Mouse (Mus musculus) forebrain, embryonic 14.5 days (tissue): ENCODE measurements around the gene Efhc1. TPM values are rescaled to one million over a fixed set of nuclear protein-coding genes. Genes with fewer than 3 reads are reported as not detected.

Experiments
- ATAC-seq: fragments of 200-750 bp; cut with Nextera tagmentation; 2 replicates; pipeline ENCODE4 v1.8.0; 2017; ENCODE audit warnings: mild to moderate bottlenecking, moderate library complexity
- DNase-seq: peaks from one replicate; pipeline ENCODE4 v3.0.0-alpha.2; 2015; ENCODE audit warnings: low spot score
- H3K27ac ChIP-seq: fragments of 300-500 bp; sonication (generic); 2 replicates; pipeline ENCODE4 v1.5.1; 2014; ENCODE audit warnings: low read depth, mild to moderate bottlenecking, control low read depth, low read length, moderate library complexity
- H3K27me3 ChIP-seq: fragments of 300-500 bp; sonication (generic); replicated peaks from 2 replicates; pipeline ENCODE4 v1.6.1; 2014; ENCODE audit warnings: low read length, control low read depth, mixed read lengths; ENCODE audit not compliant: control insufficient read depth, insufficient read depth
- H3K36me3 ChIP-seq: fragments of 300-500 bp; sonication (generic); 2 replicates; pipeline ENCODE4 v1.6.1; 2014; ENCODE audit warnings: low read length, control low read depth; ENCODE audit not compliant: control insufficient read depth, insufficient read depth
- H3K4me1 ChIP-seq: fragments of 300-500 bp; sonication (generic); 2 replicates; pipeline ENCODE4 v1.6.1; 2014; ENCODE audit warnings: antibody characterized with exemption, low read length, control low read depth; ENCODE audit not compliant: control insufficient read depth, insufficient read depth
- H3K4me2 ChIP-seq: fragments of 300-500 bp; sonication (generic); 2 replicates; pipeline ENCODE4 v1.6.1; 2014; ENCODE audit warnings: mild to moderate bottlenecking, control low read depth, low read length
- H3K4me3 ChIP-seq: fragments of 300-500 bp; sonication (generic); 2 replicates; pipeline ENCODE4 v1.5.1; 2014; ENCODE audit warnings: low read depth, low read length, control low read depth
- H3K9ac ChIP-seq: fragments of 300-500 bp; sonication (generic); 2 replicates; pipeline ENCODE4 v1.6.1; 2014; ENCODE audit warnings: mild to moderate bottlenecking, low read length, control low read depth, moderate library complexity
- H3K9me3 ChIP-seq: fragments of 300-500 bp; sonication (generic); replicated peaks from 2 replicates; pipeline ENCODE4 v1.6.1; 2016; ENCODE audit warnings: low read length, control low read depth, mixed read lengths; ENCODE audit not compliant: control insufficient read depth
- WGBS: fragments of 180-500 bp; shearing (Covaris S2); extraction: QIAGEN DNeasy Blood & Tissue Kit; methylation state at CpG from one replicate; pipeline ENCODE4 v1.1.7; 2014; 5-methylcytosine and 5-hydroxymethylcytosine counted together
- polyA plus RNA-seq: library from polyadenylated mRNA; unstranded; fragments of >200 nt; fragmentation: Nextera tagmentation; extraction: Ambion mirVana; gene quantifications from 2 replicates; pipeline ENCODE4 v1.2.1, GENCODE M21; 2014

Gene Efhc1
- polyA plus RNA-seq, 1 experiment from 2014 or later = 2.6 TPM

- WGBS = 96% methylated on average over 6 of the region's 6 CpGs
- ATAC-seq = no peak
- no peaks in the 10 kb centered on the region for H3K36me3 ChIP-seq
- H3K4me3 ChIP-seq = no peak overlapping the region
- H3K4me2 ChIP-seq = no peak overlapping the region
- no peak overlapping the region for H3K27ac ChIP-seq
- H3K27me3 ChIP-seq = no peaks in the 10 kb centered on the region
- no peak overlapping the region for H3K9ac ChIP-seq
- no peaks in the 10 kb centered on the region for H3K4me1 ChIP-seq
- no peak for DNase-seq
- no peaks in the 10 kb centered on the region for H3K9me3 ChIP-seq
Measured at GRCm38 (mm10) chr1:20973389-20973788, 22.0 kb downstream of the Efhc1 start.

GRCm38 (mm10) chr1:20974341-20975135 lies 23.1 kb downstream of the Efhc1 start:
- H3K36me3 ChIP-seq = no peaks in the 10 kb centered on the region
- 74% methylated on average over 9 of the region's 9 CpGs for WGBS
- H3K4me3 ChIP-seq = no peak overlapping the region
- no peak overlapping the region for H3K27ac ChIP-seq
- no peaks in the 10 kb centered on the region for H3K4me1 ChIP-seq
- no peak overlapping the region for H3K4me2 ChIP-seq
- H3K9ac ChIP-seq = no peak overlapping the region
- ATAC-seq (no peak), DNase-seq (no peak)
- H3K27me3 ChIP-seq = no peaks in the 10 kb centered on the region
- H3K9me3 ChIP-seq = no peaks in the 10 kb centered on the region

- H3K9ac ChIP-seq = no peak overlapping the region
- no peak overlapping the region for H3K4me2 ChIP-seq
- H3K27ac ChIP-seq = no peak overlapping the region
- no peak for ATAC-seq
- DNase-seq = no peak
- H3K9me3 ChIP-seq = no peaks in the 10 kb centered on the region
- no peaks in the 10 kb centered on the region for H3K27me3 ChIP-seq
- no peak overlapping the region for H3K4me3 ChIP-seq
- 47% methylated on average over 1 of the region's 1 CpGs for whole genome bisulfite sequencing
- no peaks in the 10 kb centered on the region for H3K4me1 ChIP-seq
- H3K36me3 ChIP-seq = no peaks in the 10 kb centered on the region
Measured at GRCm38 (mm10) chr1:20980553-20980952, 29.1 kb downstream of the Efhc1 start.

- Histone ChIP-seq H3K27ac (no peak overlapping the region), H3K9ac (no peak overlapping the region), H3K4me3 (no peak overlapping the region), H3K27me3 (no peaks in the 10 kb centered on the region), H3K4me2 (no peak overlapping the region), H3K4me1 (no peaks in the 10 kb centered on the region), H3K36me3 (no peaks in the 10 kb centered on the region), H3K9me3 (no peaks in the 10 kb centered on the region)
- no peak for DNase-seq
- WGBS = 92% methylated on average over 6 of the region's 6 CpGs
- ATAC-seq = no peak
Measured at GRCm38 (mm10) chr1:20981764-20982163, 30.3 kb downstream of the Efhc1 start.

- Histone ChIP-seq H3K27ac (no peak overlapping the region), H3K9me3 (no peaks in the 10 kb centered on the region), H3K4me3 (no peak overlapping the region), H3K4me2 (no peak overlapping the region), H3K9ac (no peak overlapping the region), H3K27me3 (no peaks in the 10 kb centered on the region), H3K4me1 (no peaks in the 10 kb centered on the region), H3K36me3 (no peaks in the 10 kb centered on the region)
- peak; percentile 8 for DNase-seq
- 77% methylated on average over 2 of the region's 2 CpGs for WGBS
- no peak for ATAC-seq
Measured at GRCm38 (mm10) chr1:20984103-20984502, 32.7 kb downstream of the Efhc1 start.

- 49% methylated on average over 4 of the region's 4 CpGs for WGBS
- Histone ChIP-seq H3K4me3 (no peak overlapping the region), H3K27me3 (no peaks in the 10 kb centered on the region), H3K36me3 (no peaks in the 10 kb centered on the region), H3K27ac (no peak overlapping the region), H3K9me3 (no peaks in the 10 kb centered on the region), H3K4me2 (no peak overlapping the region), H3K4me1 (no peaks in the 10 kb centered on the region), H3K9ac (no peak overlapping the region)
- ATAC-seq = peak; percentile 64
- peak; percentile 22 for DNase-seq
Measured at GRCm38 (mm10) chr1:20984582-20984981, 33.2 kb downstream of the Efhc1 start.

GRCm38 (mm10) chr1:20986378-20987056 lies 35.1 kb downstream of the Efhc1 start:
- no peak overlapping the region for H3K27ac ChIP-seq
- 67% methylated on average over 10 of the region's 10 CpGs for WGBS
- DNase-seq = peak; percentile 46
- H3K27me3 ChIP-seq = no peaks in the 10 kb centered on the region
- no peaks in the 10 kb centered on the region for H3K36me3 ChIP-seq
- no peak overlapping the region for H3K4me2 ChIP-seq
- no peak overlapping the region for H3K9ac ChIP-seq
- ATAC-seq = peak; percentile 55; the same call in 1 of the 2 replicates
- H3K4me3 ChIP-seq = no peak overlapping the region
- no peaks in the 10 kb centered on the region for H3K9me3 ChIP-seq
- no peaks in the 10 kb centered on the region for H3K4me1 ChIP-seq

- no peak overlapping the region for H3K9ac ChIP-seq
- DNase-seq = no peak
- no peak for ATAC-seq
- no peaks in the 10 kb centered on the region for H3K36me3 ChIP-seq
- no peak overlapping the region for H3K4me3 ChIP-seq
- no peaks in the 10 kb centered on the region for H3K27me3 ChIP-seq
- H3K4me1 ChIP-seq = no peaks in the 10 kb centered on the region
- H3K9me3 ChIP-seq = no peaks in the 10 kb centered on the region
- no peak overlapping the region for H3K27ac ChIP-seq
- WGBS = 90% methylated on average over 11 of the region's 11 CpGs
- H3K4me2 ChIP-seq = no peak overlapping the region
Measured at GRCm38 (mm10) chr1:20989461-20990083, 38.1 kb downstream of the Efhc1 start.

GRCm38 (mm10) chr1:20993690-20994089 lies 42.3 kb downstream of the Efhc1 start:
- Histone ChIP-seq H3K27me3 (no peaks in the 10 kb centered on the region), H3K9me3 (no peaks in the 10 kb centered on the region), H3K4me3 (no peak overlapping the region), H3K4me1 (0 out of 2 replicates have a peak, but pooled peaks cover 3% of the 10 kb centered on the region), H3K36me3 (no peaks in the 10 kb centered on the region), H3K27ac (no peak overlapping the region), H3K9ac (no peak overlapping the region), H3K4me2 (no peak overlapping the region)
- ATAC-seq = no peak
- WGBS = 87% methylated on average over 3 of the region's 3 CpGs
- no peak for DNase-seq
